Mouse (Mus musculus): ENCODE measurements around the gene Fam166b.

DNA sequence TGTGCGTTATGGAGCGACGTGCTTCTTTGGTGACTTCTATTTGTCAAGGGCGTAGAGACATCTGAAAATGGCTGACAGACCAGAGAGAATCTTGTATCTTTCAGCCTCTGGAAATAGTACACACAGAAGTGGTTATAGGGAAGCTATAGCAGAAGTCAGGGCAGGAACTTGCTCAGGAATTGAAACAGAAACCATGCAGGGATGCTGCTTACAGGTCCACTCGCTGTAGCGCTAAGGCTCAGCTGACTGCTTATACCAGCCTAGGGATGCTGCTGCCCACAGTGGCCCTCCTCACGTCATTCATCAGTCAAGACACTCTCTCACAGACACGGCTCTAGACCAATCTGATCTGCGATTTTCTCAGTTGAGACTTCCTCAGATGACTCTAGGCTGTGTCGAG lies 41.4 kb upstream of the Fam166b start:
- TF ChIP-seq MAX (IDR thresholded peaks at IDR 0.05) (no peak), CTCF (IDR thresholded peaks at IDR 0.05; ENCODE audit: control insufficient read depth, insufficient read depth, insufficient read length) (no peak)
